In genomic region chr1:64848081-64848480, GRCm38 (mm10) we compare ENCODE assay signal across 24 mouse cellular contexts.
DNase-seq lines count a peak whose midpoint lies in the region; ATAC-seq and TF ChIP-seq lines count a peak whose summit lies in the region.
"Had no signal": no experiment of that assay in that cellular context is flagged by ENCODE, and none has a peak within 500 bp of the region (broad histone marks: within the 10 kb centered on the region; RNA-seq: fewer than 3 reads in every experiment).

No protein-coding gene starts in this region.

- DNase-seq in forebrain, postnatal 0 days, result no peak
- no peak for DNase-seq in forebrain, embryonic 11.5 days (ENCODE audit: low spot score)
- DNase-seq in hindbrain, postnatal 0 days (ENCODE audit: low spot score), result no peak
- DNase-seq in limb, embryonic 14.5 days (ENCODE audit: low spot score), result no peak
- DNase-seq in cerebellum, postnatal 10 days, result no peak
- DNase-seq in cerebellum, postnatal 14 days, result no peak
- DNase-seq: adrenal gland, postnatal 36 days; cerebellum, adult 11-12 months; cerebellum, postnatal 36 days; gastrocnemius, adult 2 months; kidney, adult 11 months; kidney, postnatal 4 days; lung, adult 2 months; lung, postnatal 14 days; right cerebral cortex, postnatal 14 days; thymus, adult 2 months; thymus, postnatal 4 days had no signal

- H3K36me3 ChIP-seq in forebrain, postnatal 0 days (ENCODE audit: insufficient read depth), result no peaks in the 10 kb centered on the region
- no peaks in the 10 kb centered on the region for H3K36me3 ChIP-seq in forebrain, embryonic 11.5 days (ENCODE audit: control insufficient read depth, insufficient read depth, low read length)
- no peaks in the 10 kb centered on the region for H3K36me3 ChIP-seq in intestine, embryonic 15.5 days
- no peaks in the 10 kb centered on the region for H3K36me3 ChIP-seq in intestine, embryonic 16.5 days (ENCODE audit: control insufficient read depth, insufficient read depth, low read length)
- H3K36me3 ChIP-seq in hindbrain, postnatal 0 days (ENCODE audit: insufficient read depth, low read length), result no peaks in the 10 kb centered on the region
- no peaks in the 10 kb centered on the region for H3K36me3 ChIP-seq in limb, embryonic 14.5 days (ENCODE audit: control insufficient read depth, insufficient read depth, low read length)
- H3K36me3 ChIP-seq: forebrain, embryonic 12.5 days; hindbrain, embryonic 15.5 days; liver, embryonic 12.5 days had no signal

- H3K27ac ChIP-seq in forebrain, postnatal 0 days (ENCODE audit: low read depth, low read length), result no peak overlapping the region
- H3K27ac ChIP-seq in forebrain, embryonic 11.5 days (ENCODE audit: low read depth, low read length), result no peak overlapping the region
- 0 out of 2 replicates have a peak overlapping the region, but pooled peaks have one; percentile 13 for H3K27ac ChIP-seq in intestine, embryonic 15.5 days
- H3K27ac ChIP-seq in intestine, embryonic 16.5 days (ENCODE audit: low read length), result no peak overlapping the region
- no peak overlapping the region for H3K27ac ChIP-seq in hindbrain, postnatal 0 days
- H3K27ac ChIP-seq in limb, embryonic 14.5 days (replicated peaks; ENCODE audit: low read depth, low read length), result 0 out of 2 replicates have a peak overlapping the region, but pooled peaks have one; percentile 55
- H3K27ac ChIP-seq: forebrain, embryonic 12.5 days; gastrocnemius, adult 2 months; hindbrain, embryonic 15.5 days; left cerebral cortex, adult 2 months; liver, embryonic 12.5 days; stomach, postnatal 0 days had no signal

- peak; percentile 51 for ATAC-seq in forebrain, postnatal 0 days
- ATAC-seq in forebrain, embryonic 11.5 days (replicated peaks; ENCODE audit: low FRiP score), result no peak
- ATAC-seq in intestine, embryonic 15.5 days, result no peak; the same call in 1 of the 2 replicates
- ATAC-seq in intestine, embryonic 16.5 days, result no peak
- ATAC-seq in hindbrain, postnatal 0 days, result peak; percentile 60; the same call in 1 of the 2 replicates
- ATAC-seq in limb, embryonic 14.5 days (ENCODE audit: low FRiP score, low read depth), result no peak
- ATAC-seq: liver, embryonic 12.5 days had no signal

- no peak for TF ChIP-seq CTCF in forebrain, postnatal 0 days (IDR thresholded peaks at IDR 0.05; ENCODE audit: low read depth)
- TF ChIP-seq CTCF in hindbrain, postnatal 0 days (IDR thresholded peaks at IDR 0.05; ENCODE audit: low read depth), result no peak

- no peaks in the 10 kb centered on the region for H3K9me3 ChIP-seq in forebrain, postnatal 0 days (ENCODE audit: low read length)
- no peaks in the 10 kb centered on the region for H3K9me3 ChIP-seq in forebrain, embryonic 11.5 days (ENCODE audit: control insufficient read depth, low read length)
- H3K9me3 ChIP-seq in intestine, embryonic 15.5 days, result no peaks in the 10 kb centered on the region
- no peaks in the 10 kb centered on the region for H3K9me3 ChIP-seq in intestine, embryonic 16.5 days (ENCODE audit: control insufficient read depth, low read length)
- no peaks in the 10 kb centered on the region for H3K9me3 ChIP-seq in hindbrain, postnatal 0 days (ENCODE audit: low read length)
- H3K9me3 ChIP-seq in limb, embryonic 14.5 days (ENCODE audit: control insufficient read depth, low read length), result no peaks in the 10 kb centered on the region
- H3K9me3 ChIP-seq: forebrain, embryonic 12.5 days; hindbrain, embryonic 15.5 days; liver, embryonic 12.5 days had no signal

- no peak overlapping the region for H3K9ac ChIP-seq in forebrain, postnatal 0 days
- H3K9ac ChIP-seq in forebrain, embryonic 11.5 days (ENCODE audit: low read length), result no peak overlapping the region
- H3K9ac ChIP-seq in intestine, embryonic 15.5 days, result no peak overlapping the region
- H3K9ac ChIP-seq in intestine, embryonic 16.5 days (ENCODE audit: low read depth, low read length), result no peak overlapping the region
- H3K9ac ChIP-seq in hindbrain, postnatal 0 days (replicated peaks; ENCODE audit: low read length), result no peak overlapping the region
- no peak overlapping the region for H3K9ac ChIP-seq in limb, embryonic 14.5 days (ENCODE audit: low read depth, low read length, severe bottlenecking)
- H3K9ac ChIP-seq: forebrain, embryonic 12.5 days; hindbrain, embryonic 15.5 days; liver, embryonic 12.5 days had no signal

- H3K4me1 ChIP-seq in forebrain, postnatal 0 days (ENCODE audit: insufficient read depth), result 0 out of 2 replicates have a peak, but pooled peaks cover 2% of the 10 kb centered on the region
- H3K4me1 ChIP-seq in forebrain, embryonic 11.5 days (replicated peaks; ENCODE audit: control insufficient read depth, insufficient read depth, low read length), result peaks cover 10% of the 10 kb centered on the region; the same call in 1 of the 2 replicates
- H3K4me1 ChIP-seq in intestine, embryonic 15.5 days (replicated peaks), result peaks cover 10% of the 10 kb centered on the region; the same call in 1 of the 2 replicates
- peaks cover 22% of the 10 kb centered on the region for H3K4me1 ChIP-seq in intestine, embryonic 16.5 days (ENCODE audit: control insufficient read depth, insufficient read depth, low read length)
- no peaks in the 10 kb centered on the region for H3K4me1 ChIP-seq in hindbrain, postnatal 0 days (ENCODE audit: insufficient read depth, low read length)
- H3K4me1 ChIP-seq in limb, embryonic 14.5 days (ENCODE audit: control insufficient read depth, insufficient read depth, low read length), result peaks cover 38% of the 10 kb centered on the region

- no peak overlapping the region for H3K4me3 ChIP-seq in forebrain, postnatal 0 days (ENCODE audit: low read depth, low read length)
- no peak overlapping the region for H3K4me3 ChIP-seq in forebrain, embryonic 11.5 days (ENCODE audit: low read depth, low read length)
- no peak overlapping the region for H3K4me3 ChIP-seq in intestine, embryonic 15.5 days (replicated peaks)
- no peak overlapping the region for H3K4me3 ChIP-seq in intestine, embryonic 16.5 days (ENCODE audit: low read length)
- no peak overlapping the region for H3K4me3 ChIP-seq in hindbrain, postnatal 0 days (ENCODE audit: low read length)
- H3K4me3 ChIP-seq in limb, embryonic 14.5 days (replicated peaks; ENCODE audit: low read length), result no peak overlapping the region
- H3K4me3 ChIP-seq: forebrain, embryonic 12.5 days; gastrocnemius, adult 2 months; hindbrain, embryonic 15.5 days; left cerebral cortex, adult 2 months; liver, embryonic 12.5 days had no signal

- WGBS in forebrain, postnatal 0 days, result 45% methylated on average over 7 of the region's 7 CpGs
- WGBS in forebrain, embryonic 11.5 days, result 47% methylated on average over 7 of the region's 7 CpGs
- WGBS in intestine, embryonic 15.5 days, result 81% methylated on average over 7 of the region's 7 CpGs
- 73% methylated on average over 7 of the region's 7 CpGs for WGBS in intestine, embryonic 16.5 days
- 43% methylated on average over 7 of the region's 7 CpGs for WGBS in hindbrain, postnatal 0 days
- WGBS in limb, embryonic 14.5 days, result 57% methylated on average over 7 of the region's 7 CpGs

- no peak overlapping the region for H3K4me2 ChIP-seq in forebrain, postnatal 0 days (ENCODE audit: low read depth)
- H3K4me2 ChIP-seq in forebrain, embryonic 11.5 days (ENCODE audit: low read depth, low read length, severe bottlenecking), result no peak overlapping the region
- H3K4me2 ChIP-seq in intestine, embryonic 15.5 days (replicated peaks), result no peak overlapping the region
- no peak overlapping the region for H3K4me2 ChIP-seq in intestine, embryonic 16.5 days (ENCODE audit: low read depth, low read length)
- H3K4me2 ChIP-seq in hindbrain, postnatal 0 days (ENCODE audit: low read depth, low read length), result no peak overlapping the region
- no peak overlapping the region for H3K4me2 ChIP-seq in limb, embryonic 14.5 days (replicated peaks; ENCODE audit: low read depth, low read length, severe bottlenecking)
- H3K4me2 ChIP-seq: forebrain, embryonic 12.5 days; hindbrain, embryonic 15.5 days; liver, embryonic 12.5 days had no signal

- no peak for TF ChIP-seq POLR2A in limb, embryonic 14.5 days (IDR thresholded peaks at IDR 0.05; ENCODE audit: borderline replicate concordance, extremely low read depth, insufficient read depth, insufficient read length)

- H3K27me3 ChIP-seq in forebrain, postnatal 0 days (ENCODE audit: insufficient read depth, low read length), result no peaks in the 10 kb centered on the region
- peaks cover 2% of the 10 kb centered on the region; the same call in 1 of the 2 replicates for H3K27me3 ChIP-seq in forebrain, embryonic 11.5 days (ENCODE audit: control insufficient read depth, insufficient read depth, low read length)
- no peaks in the 10 kb centered on the region for H3K27me3 ChIP-seq in intestine, embryonic 15.5 days (replicated peaks)
- no peaks in the 10 kb centered on the region for H3K27me3 ChIP-seq in intestine, embryonic 16.5 days (replicated peaks; ENCODE audit: control insufficient read depth, insufficient read depth, low read length)
- H3K27me3 ChIP-seq in hindbrain, postnatal 0 days (ENCODE audit: insufficient read depth, low read length), result no peaks in the 10 kb centered on the region
- H3K27me3 ChIP-seq in limb, embryonic 14.5 days (ENCODE audit: control insufficient read depth, insufficient read depth, low read length), result no peaks in the 10 kb centered on the region
- H3K27me3 ChIP-seq: hindbrain, embryonic 15.5 days; liver, embryonic 12.5 days had no signal

Comparison
In these comparisons a context has a peak if more than half of its experiments do, and no peak if none do; other contexts are left out.
1. ATAC-seq: peak in forebrain, postnatal 0 days (single experiment) and hindbrain, postnatal 0 days (single experiment); none in forebrain, embryonic 11.5 days (single experiment), intestine, embryonic 15.5 days (single experiment), intestine, embryonic 16.5 days (single experiment) and limb, embryonic 14.5 days (single experiment).
2. H3K27ac ChIP-seq: peak in intestine, embryonic 15.5 days (single experiment) and limb, embryonic 14.5 days (single experiment); none in forebrain, postnatal 0 days (single experiment), forebrain, embryonic 11.5 days (single experiment), intestine, embryonic 16.5 days (single experiment) and hindbrain, postnatal 0 days (single experiment).